Mouse (Mus musculus): ENCODE results near the gene Vsig2. TPM values are rescaled to one million over a fixed set of nuclear protein-coding genes. Genes with fewer than 3 reads are reported as not detected.

The Vsig2 gene
- polyA plus RNA-seq, 1 experiment from 2014 or later: 1.1 TPM

Other genes with a start within 250 kb of the Vsig2 start
- 6.1 and 7.1 TPM in 2 replicates for gene Ccdc15, start 190.8 kb upstream of the Vsig2 start, polyA plus RNA-seq (2015; fragmentation: Nextera tagmentation; extraction: Ambion mirVana)
- gene Hepacam, start 171.9 kb upstream of the Vsig2 start, polyA plus RNA-seq (2015; fragmentation: Nextera tagmentation; extraction: Ambion mirVana): 42.0 and 46.2 TPM in 2 replicates
- gene Robo4, start 137.4 kb upstream of the Vsig2 start, polyA plus RNA-seq (2015; fragmentation: Nextera tagmentation; extraction: Ambion mirVana): 5.5 and 8.6 TPM in 2 replicates
- 7.3 and 12.1 TPM in 2 replicates for gene Robo3, start 106.0 kb upstream of the Vsig2 start, polyA plus RNA-seq (2015; fragmentation: Nextera tagmentation; extraction: Ambion mirVana)
- gene Msantd2, start 49.9 kb upstream of the Vsig2 start, polyA plus RNA-seq (2015; fragmentation: Nextera tagmentation; extraction: Ambion mirVana): 24.4 and 28.9 TPM in 2 replicates
- 44.6 and 47.6 TPM in 2 replicates for gene Esam, start 11.2 kb upstream of the Vsig2 start, polyA plus RNA-seq (2015; fragmentation: Nextera tagmentation; extraction: Ambion mirVana)
- 4.8 and 5.8 TPM in 2 replicates for gene Nrgn, start 13.6 kb downstream of the Vsig2 start, polyA plus RNA-seq (2015; fragmentation: Nextera tagmentation; extraction: Ambion mirVana)
- gene Siae, start 16.4 kb downstream of the Vsig2 start, polyA plus RNA-seq (2015; fragmentation: Nextera tagmentation; extraction: Ambion mirVana): 14.8 and 17.4 TPM in 2 replicates
- 7.6 and 9.6 TPM in 2 replicates for gene Spa17, start 74.5 kb downstream of the Vsig2 start, polyA plus RNA-seq (2015; fragmentation: Nextera tagmentation; extraction: Ambion mirVana)
- gene Tbrg1, start 118.1 kb downstream of the Vsig2 start, polyA plus RNA-seq (2015; fragmentation: Nextera tagmentation; extraction: Ambion mirVana): 87.1 and 89.2 TPM in 2 replicates
- gene Panx3, start 130.0 kb downstream of the Vsig2 start, polyA plus RNA-seq (2015; fragmentation: Nextera tagmentation; extraction: Ambion mirVana): 0.15 and 0.51 TPM in 2 replicates
- gene Olfr160, start 177.0 kb downstream of the Vsig2 start, polyA plus RNA-seq (2015; fragmentation: Nextera tagmentation; extraction: Ambion mirVana): not detected in 2 replicates
- not detected in 2 replicates for gene Olfr874, start 205.9 kb downstream of the Vsig2 start, polyA plus RNA-seq (2015; fragmentation: Nextera tagmentation; extraction: Ambion mirVana)
- 0.16 TPM in 1 of 2 replicates, not detected in the other for gene Olfr875, start 232.6 kb downstream of the Vsig2 start, polyA plus RNA-seq (2015; fragmentation: Nextera tagmentation; extraction: Ambion mirVana)

All from hindbrain, embryonic 16.5 days (tissue).